Comparison of ENCODE assay signal across 10 mouse cellular contexts in the genomic region with DNA sequence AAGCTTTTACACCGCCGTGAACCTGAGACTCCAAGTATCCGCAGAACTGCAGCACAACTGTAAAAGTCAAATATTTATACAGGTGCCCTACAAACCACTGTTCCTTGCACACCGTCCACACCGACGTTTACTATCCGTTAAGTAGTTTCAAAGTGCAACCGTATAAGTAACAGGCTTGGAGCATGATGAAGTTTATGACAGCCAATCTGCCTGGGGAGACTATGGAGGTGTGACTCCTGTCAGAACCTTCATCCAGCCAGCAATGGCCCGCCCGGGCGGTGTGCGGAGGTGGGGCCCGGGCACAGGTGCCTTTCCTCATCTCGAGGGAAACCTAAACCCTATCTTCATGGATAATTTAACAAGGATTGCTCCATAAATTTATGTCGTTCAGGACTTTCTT. TPM values are rescaled to one million over a fixed set of nuclear protein-coding genes. Genes with fewer than 3 reads are reported as not detected.
DNase-seq lines count a peak whose midpoint lies in the region; ATAC-seq and TF ChIP-seq lines count a peak whose summit lies in the region.
"Had no signal": no experiment of that assay in that cellular context is flagged by ENCODE, and none has a peak within 500 bp of the region (broad histone marks: within the 10 kb centered on the region; RNA-seq: fewer than 3 reads in every experiment).

No protein-coding gene starts in this region.

- peak overlapping the region; percentile 86 for H3K4me2 ChIP-seq in heart, embryonic 13.5 days
- H3K4me2 ChIP-seq in lung, embryonic 14.5 days, result peak overlapping the region; percentile 94
- H3K4me2 ChIP-seq in intestine, embryonic 15.5 days (replicated peaks), result peak overlapping the region; percentile 94
- H3K4me2 ChIP-seq in stomach, embryonic 15.5 days, result peak overlapping the region; percentile 78

- TF ChIP-seq CTCF in lung, embryonic 14.5 days (IDR thresholded peaks at IDR 0.05; ENCODE audit: low read depth), result no peak
- TF ChIP-seq CTCF in lung, adult 2 months (IDR thresholded peaks at IDR 0.05; ENCODE audit: insufficient read depth, low read length), result no peak

- no peaks in the 10 kb centered on the region for H3K9me3 ChIP-seq in heart, embryonic 13.5 days
- no peaks in the 10 kb centered on the region for H3K9me3 ChIP-seq in lung, embryonic 14.5 days (ENCODE audit: low read depth, low read length)
- H3K9me3 ChIP-seq in intestine, embryonic 15.5 days, result no peaks in the 10 kb centered on the region
- H3K9me3 ChIP-seq in stomach, embryonic 15.5 days, result no peaks in the 10 kb centered on the region

- peaks cover 70% of the 10 kb centered on the region for H3K4me1 ChIP-seq in heart, embryonic 13.5 days
- H3K4me1 ChIP-seq in lung, embryonic 14.5 days (ENCODE audit: insufficient read depth), result peaks cover 19% of the 10 kb centered on the region
- H3K4me1 ChIP-seq in lung, adult 2 months (ENCODE audit: control insufficient read depth, insufficient read depth, low read length), result peaks cover 14% of the 10 kb centered on the region; the same call in 1 of the 2 replicates
- peaks cover 22% of the 10 kb centered on the region for H3K4me1 ChIP-seq in intestine, embryonic 15.5 days (replicated peaks)
- H3K4me1 ChIP-seq in stomach, embryonic 15.5 days, result peaks cover 15% of the 10 kb centered on the region

- no peak for ATAC-seq in heart, embryonic 13.5 days (ENCODE audit: extremely low read depth, insufficient number of reproducible peaks, low FRiP score, low TSS enrichment)
- no peak for ATAC-seq in lung, embryonic 14.5 days (ENCODE audit: insufficient read depth)
- ATAC-seq in intestine, embryonic 15.5 days, result no peak
- ATAC-seq in stomach, embryonic 15.5 days (ENCODE audit: insufficient read depth, low FRiP score, low read depth), result no peak
- no peak for ATAC-seq in frontal cortex, adult (ENCODE audit: low TSS enrichment)

- peak overlapping the region; percentile 99; the same call in 1 of the 2 replicates for H3K9ac ChIP-seq in heart, embryonic 13.5 days
- no peak overlapping the region; the same call in 1 of the 2 replicates for H3K9ac ChIP-seq in lung, embryonic 14.5 days
- no peak overlapping the region for H3K9ac ChIP-seq in intestine, embryonic 15.5 days
- H3K9ac ChIP-seq in stomach, embryonic 15.5 days, result no peak overlapping the region

- no peak for DNase-seq in heart, adult 18-20 months
- DNase-seq in lung, embryonic 14.5 days, result no peak
- no peak for DNase-seq in lung, adult 2 months
- DNase-seq in layer of hippocampus, adult 11-12 months (ENCODE audit: low spot score), result no peak
- DNase-seq: adrenal gland, adult 8-10 months; lung, postnatal 4 days had no signal

- 69% methylated on average over 15 of the region's 15 CpGs for WGBS in heart, embryonic 13.5 days
- 50% methylated on average over 15 of the region's 15 CpGs for WGBS in lung, embryonic 14.5 days
- 68% methylated on average over 15 of the region's 15 CpGs for WGBS in lung, adult 2 months
- WGBS in intestine, embryonic 15.5 days, result 39% methylated on average over 15 of the region's 15 CpGs
- 33% methylated on average over 15 of the region's 15 CpGs for WGBS in stomach, embryonic 15.5 days

- peak overlapping the region; percentile 98 for H3K4me3 ChIP-seq in heart, embryonic 13.5 days
- peak overlapping the region; percentile 89; the same call in 1 of the 2 replicates for H3K4me3 ChIP-seq in lung, embryonic 14.5 days (ENCODE audit: low read depth, low read length)
- H3K4me3 ChIP-seq in lung, adult 2 months (replicated peaks; ENCODE audit: extremely low read depth, low read depth, low read length), result no peak overlapping the region
- H3K4me3 ChIP-seq in intestine, embryonic 15.5 days (replicated peaks), result no peak overlapping the region; the same call in 1 of the 2 replicates
- peak overlapping the region; percentile 17; the same call in 1 of the 2 replicates for H3K4me3 ChIP-seq in stomach, embryonic 15.5 days (replicated peaks)

- peaks cover 4% of the 10 kb centered on the region; the same call in 1 of the 2 replicates for H3K36me3 ChIP-seq in heart, embryonic 13.5 days
- H3K36me3 ChIP-seq in lung, embryonic 14.5 days (ENCODE audit: insufficient read depth), result 0 out of 2 replicates have a peak, but pooled peaks cover 1% of the 10 kb centered on the region
- H3K36me3 ChIP-seq in intestine, embryonic 15.5 days, result no peaks in the 10 kb centered on the region
- H3K36me3 ChIP-seq in stomach, embryonic 15.5 days, result no peaks in the 10 kb centered on the region

- TF ChIP-seq POLR2A in lung, adult 2 months (IDR thresholded peaks at IDR 0.05; ENCODE audit: borderline replicate concordance, extremely low read depth, low read depth, low read length), result no peak

- no peaks in the 10 kb centered on the region for H3K27me3 ChIP-seq in heart, embryonic 13.5 days (replicated peaks)
- no peaks in the 10 kb centered on the region for H3K27me3 ChIP-seq in lung, embryonic 14.5 days (ENCODE audit: insufficient read depth, low read length)
- no peaks in the 10 kb centered on the region for H3K27me3 ChIP-seq in intestine, embryonic 15.5 days (replicated peaks)
- H3K27me3 ChIP-seq in stomach, embryonic 15.5 days (replicated peaks), result no peaks in the 10 kb centered on the region

- H3K27ac ChIP-seq in heart, embryonic 13.5 days (replicated peaks), result no peak overlapping the region
- H3K27ac ChIP-seq in lung, embryonic 14.5 days (ENCODE audit: low read depth), result no peak overlapping the region
- H3K27ac ChIP-seq in intestine, embryonic 15.5 days, result no peak overlapping the region
- H3K27ac ChIP-seq in stomach, embryonic 15.5 days, result no peak overlapping the region

RNA-seq across cellular contexts. Expression of gene Wwc2, which starts 2.6 kb away (rescaled TPM):
- polyA plus RNA-seq in heart, embryonic 13.5 days (2015; fragmentation: Nextera tagmentation; extraction: Ambion mirVana), result 10.6 and 11.1 TPM in 2 replicates
- 10 to 100 TPM; 24.6 to 24.7 TPM for total RNA-seq in heart, adult 18-20 months (2021)
- 16.6 and 17.1 TPM in 2 replicates for polyA plus RNA-seq in lung, embryonic 14.5 days (2014; fragmentation: Nextera tagmentation; extraction: Ambion mirVana)
- 24.7 and 25.5 TPM in 2 replicates for polyA plus RNA-seq in lung, adult 2 months (2012; rRNA removed)
- polyA plus RNA-seq in intestine, embryonic 15.5 days (2015; fragmentation: Nextera tagmentation; extraction: Ambion mirVana), result 8.0 and 8.5 TPM in 2 replicates
- polyA plus RNA-seq in stomach, embryonic 15.5 days (2015; fragmentation: Nextera tagmentation; extraction: Ambion mirVana), result 10.4 and 10.5 TPM in 2 replicates

Comparison
In these comparisons a context has a peak if more than half of its experiments do, and no peak if none do; other contexts are left out.
1. H3K4me3 ChIP-seq: peak in heart, embryonic 13.5 days (single experiment), lung, embryonic 14.5 days (single experiment) and stomach, embryonic 15.5 days (single experiment); none in lung, adult 2 months (single experiment) and intestine, embryonic 15.5 days (single experiment).
2. Peak in every context shown above with its lines, with median percentiles within 50 percentile points of each other: H3K4me2 ChIP-seq.